Mouse (Mus musculus) C3H10T1/2 (cell line): ENCODE measurements around the gene Tent2. TPM values are rescaled to one million over a fixed set of nuclear protein-coding genes. Genes with fewer than 3 reads are reported as not detected.

Source experiments
- polyA plus RNA-seq, 2 experiments: library from polyadenylated mRNA; unstranded; fragments of >200 nt; fragmentation: generic; extraction: Trizol; gene quantifications; one replicate each; pipeline ENCODE4 v1.2.1; 2012; ENCODE audit warnings: missing spikeins in 2 of 2

Tent2 gene
- polyA plus RNA-seq = 1 to 10 TPM; 1.1 to 5.7 TPM

GRCm38 (mm10) chr13:93191831-93192645, at the start of gene Tent2:
Gene Tent2 (minus strand): TSS chr13:93192385.

DNA sequence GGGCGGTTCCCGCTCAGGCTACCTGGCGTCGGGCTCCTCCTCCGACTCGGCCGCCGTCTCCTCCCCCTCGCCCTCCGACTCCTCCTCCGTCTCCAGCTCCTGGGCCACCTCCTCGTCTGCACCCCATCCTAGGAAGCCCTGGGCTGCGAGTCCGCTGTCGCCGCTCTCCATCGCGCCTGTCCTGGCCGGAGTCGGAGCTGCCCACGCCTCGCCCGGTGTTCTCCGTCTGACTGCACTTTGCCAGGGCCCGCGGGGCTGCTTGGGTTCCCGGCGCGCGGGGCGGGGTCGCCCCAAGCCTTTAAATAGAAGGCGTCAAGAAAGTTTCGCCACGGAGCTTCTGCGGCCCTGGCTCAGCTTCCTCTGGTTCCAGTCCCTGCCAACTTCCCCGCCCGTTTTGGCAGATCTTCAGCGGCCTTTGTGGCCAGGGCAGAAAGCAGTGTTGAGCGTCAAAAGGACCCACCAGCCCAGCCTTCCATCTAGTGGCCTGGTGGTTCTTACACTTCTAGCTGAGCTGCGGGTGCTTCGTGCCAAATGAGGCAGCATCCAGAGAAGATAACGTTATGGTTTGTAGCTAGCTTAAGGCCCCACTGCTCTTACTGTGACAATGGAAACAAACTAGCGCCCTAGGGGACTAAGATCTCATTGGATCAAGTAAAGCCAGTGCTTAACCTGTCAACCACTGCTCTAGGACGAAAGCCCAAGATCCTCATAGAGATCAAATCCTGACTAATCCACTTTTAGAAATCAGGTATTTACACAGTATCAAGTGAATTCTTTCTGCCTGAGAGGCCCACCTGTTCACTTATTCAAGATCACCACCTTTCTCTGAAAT, 47.6 kb downstream of the Tent2 start, which contains the start of gene Cmya5:
Gene Cmya5, minus strand, starts transcription at position 389 of the 832 bp plus-strand sequence.

Other genes starting within 250 kb of the Tent2 start
- not detected for gene Cmya5, start 47.7 kb downstream of the Tent2 start, polyA plus RNA-seq
- gene Homer1, start 107.2 kb upstream of the Tent2 start, polyA plus RNA-seq = under 1 TPM; 0.15 to 0.54 TPM